Mouse (Mus musculus) lung, postnatal 10 days (tissue): Measurements from ENCODE around the gene Zfp292.

Experiments used
- DNase-seq: peaks from one replicate; pipeline ENCODE4 v3.0.0; 2021

Zfp292 gene

DNA sequence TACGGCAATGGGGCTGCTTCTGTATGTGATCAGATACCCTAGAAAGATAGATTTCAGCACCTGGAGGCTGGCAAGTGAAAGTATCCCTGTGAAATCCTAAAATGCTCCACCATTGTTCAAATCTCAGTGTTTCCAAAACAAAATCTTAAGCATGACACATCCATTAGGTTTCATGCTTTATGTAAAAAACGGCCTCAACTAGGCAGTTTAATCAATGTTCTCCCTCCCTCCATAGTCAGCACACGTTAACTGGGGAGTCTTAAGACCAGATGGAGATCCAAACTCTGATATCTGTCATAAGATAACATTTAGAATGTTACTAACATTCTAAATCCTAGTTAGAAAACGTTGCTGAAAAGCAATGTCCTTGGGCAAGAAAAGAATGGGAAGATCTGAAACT, 909 bp downstream of the Zfp292 start:
- DNase-seq: no peak

DNA sequence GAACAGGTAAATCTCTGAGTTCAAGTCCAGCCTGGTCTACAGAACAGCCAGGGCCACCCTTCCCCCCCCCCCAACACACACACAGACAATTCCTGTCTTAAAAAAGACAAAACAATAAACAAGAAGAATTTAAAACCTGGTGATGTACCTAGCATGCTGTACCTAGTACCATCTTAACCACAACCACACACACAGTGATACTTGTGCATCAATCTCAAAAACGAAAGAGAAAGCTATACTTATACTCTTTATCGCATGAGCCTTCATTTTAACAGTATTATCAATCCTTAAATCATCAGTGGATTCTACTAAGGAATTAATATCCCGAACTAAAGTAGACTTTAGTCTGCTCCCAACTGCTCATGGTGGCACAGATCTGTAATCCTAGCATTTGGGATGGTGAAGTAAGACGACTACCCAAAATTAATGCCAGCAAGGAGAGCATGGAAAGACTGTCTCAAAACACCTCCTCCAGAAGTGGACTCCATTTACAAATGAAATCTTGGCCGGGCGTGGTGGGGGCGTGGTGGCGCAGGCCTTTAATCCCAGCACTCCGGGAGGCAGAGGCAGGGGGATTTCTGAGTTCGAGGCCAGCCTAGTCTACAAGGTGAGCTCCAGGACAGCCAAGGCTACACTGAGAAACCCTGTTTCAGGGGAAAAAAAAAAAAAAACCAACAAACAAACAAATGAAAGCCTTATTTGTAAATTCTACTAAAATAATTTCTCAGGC, 1.7 kb downstream of the Zfp292 start:
- no peak for DNase-seq

GRCm38 (mm10) chr4:34874234-34874633, 8.5 kb downstream of the Zfp292 start:
- no peak for DNase-seq

DNA sequence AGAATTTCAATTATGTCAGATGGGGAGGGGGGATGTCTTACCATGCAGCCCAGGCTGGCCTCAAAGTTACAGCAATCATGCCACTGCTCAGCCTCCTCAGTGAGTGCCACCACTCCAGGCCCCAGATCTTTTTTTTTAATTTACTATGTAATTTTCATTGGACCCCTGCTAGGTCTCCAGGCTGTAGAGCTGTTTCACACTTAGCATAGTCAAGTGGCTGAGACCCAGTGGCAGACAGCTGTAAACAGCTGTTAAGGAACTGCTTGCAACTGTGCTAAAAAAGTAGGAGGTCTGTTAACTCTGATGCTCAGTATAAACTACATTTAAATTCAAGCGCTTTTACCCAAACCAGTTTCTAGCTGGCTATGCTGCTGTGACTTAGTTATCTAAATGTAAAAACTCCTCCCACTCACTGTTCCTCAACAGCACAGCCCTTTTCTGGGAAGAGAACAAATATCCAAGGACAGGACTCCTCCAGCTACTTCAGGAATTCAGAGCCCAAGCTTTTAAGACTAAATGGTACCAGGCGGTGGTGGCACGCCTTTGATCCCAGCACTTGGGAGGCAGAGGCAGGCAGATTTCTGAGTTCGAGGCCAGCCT, 9.8 kb downstream of the Zfp292 start:
- DNase-seq: peak; percentile 43

DNA sequence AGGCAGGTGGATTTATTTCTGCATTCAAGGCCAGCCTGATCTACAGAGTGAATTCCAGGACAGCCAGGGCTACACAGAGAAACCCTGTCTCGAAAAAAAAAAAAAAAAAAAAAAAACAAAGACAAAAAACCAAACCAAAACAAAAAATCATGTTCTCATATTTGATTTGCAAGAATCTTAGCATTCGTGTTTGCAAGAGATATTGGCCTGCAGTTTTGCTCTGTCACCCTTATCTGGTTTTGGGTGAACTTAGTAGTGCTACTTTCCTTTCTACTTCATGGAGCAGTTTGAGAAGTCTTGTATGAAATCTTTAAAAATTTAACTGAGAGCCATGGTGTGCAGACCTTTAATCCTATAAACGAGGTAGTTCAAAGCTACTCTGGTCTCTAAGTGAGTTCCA, 12.9 kb downstream of the Zfp292 start:
- DNase-seq: no peak

DNA sequence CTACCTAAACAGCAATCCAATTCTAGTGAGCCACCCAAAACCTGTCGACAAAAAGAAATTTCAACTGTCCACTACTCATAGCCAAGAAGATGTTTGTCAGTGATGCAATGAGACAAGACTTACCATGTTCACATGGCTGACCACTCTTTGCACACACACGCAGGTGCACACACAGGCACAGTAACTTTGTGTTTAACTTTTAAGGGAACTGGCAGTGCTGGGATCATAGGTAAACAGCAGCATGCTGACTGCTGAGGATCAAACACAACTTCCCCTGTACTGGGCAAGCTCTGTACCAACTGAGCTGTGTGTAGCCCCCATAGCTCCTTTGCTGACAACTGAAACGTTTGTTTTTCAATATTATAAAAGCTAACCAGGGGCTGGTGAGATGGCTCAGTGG, 21.3 kb downstream of the Zfp292 start:
- DNase-seq: no peak

GRCm38 (mm10) chr4:34859416-34859815, 23.3 kb downstream of the Zfp292 start:
- no peak for DNase-seq

GRCm38 (mm10) chr4:34858903-34859302, 23.9 kb downstream of the Zfp292 start:
- DNase-seq: no peak

DNA sequence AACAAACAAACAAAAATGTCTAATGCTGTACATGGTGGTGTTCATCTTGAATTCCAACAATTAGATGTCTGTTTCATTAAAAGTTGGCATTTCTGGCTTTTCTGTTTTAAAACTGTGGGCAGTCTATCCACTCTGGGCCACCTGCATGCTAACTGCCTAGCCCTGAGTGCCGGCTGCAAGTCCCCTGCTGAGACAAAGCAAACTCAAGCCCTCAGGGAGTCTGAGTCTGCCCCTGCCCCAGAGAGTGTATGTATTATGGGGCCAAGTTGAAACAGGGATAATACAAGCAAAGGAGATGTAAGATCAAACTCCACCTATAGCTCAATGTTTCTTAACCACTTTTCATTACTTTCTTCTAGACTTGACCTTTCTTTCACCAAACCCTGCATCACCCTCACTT, 26.8 kb downstream of the Zfp292 start:
- no peak for DNase-seq

DNA sequence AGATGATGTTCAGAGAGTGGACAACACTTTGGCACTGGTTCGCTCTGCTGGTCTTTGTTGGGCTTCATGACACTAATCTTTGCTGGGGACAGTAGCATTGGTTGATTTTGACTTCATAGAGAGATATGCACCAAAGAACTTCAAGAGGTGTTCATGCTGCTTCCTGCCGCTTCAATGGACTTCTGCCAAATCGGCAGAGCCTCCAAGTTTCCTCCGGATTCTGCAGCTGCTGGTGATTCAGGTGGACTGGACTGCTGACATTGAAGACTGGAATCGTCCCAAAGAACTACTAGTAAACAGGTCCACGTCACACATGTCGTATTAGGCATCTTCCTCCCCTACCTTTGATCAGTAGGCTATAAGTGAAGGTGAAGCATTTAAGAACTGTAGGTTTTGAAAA, 30.7 kb downstream of the Zfp292 start:
- DNase-seq: no peak

DNA sequence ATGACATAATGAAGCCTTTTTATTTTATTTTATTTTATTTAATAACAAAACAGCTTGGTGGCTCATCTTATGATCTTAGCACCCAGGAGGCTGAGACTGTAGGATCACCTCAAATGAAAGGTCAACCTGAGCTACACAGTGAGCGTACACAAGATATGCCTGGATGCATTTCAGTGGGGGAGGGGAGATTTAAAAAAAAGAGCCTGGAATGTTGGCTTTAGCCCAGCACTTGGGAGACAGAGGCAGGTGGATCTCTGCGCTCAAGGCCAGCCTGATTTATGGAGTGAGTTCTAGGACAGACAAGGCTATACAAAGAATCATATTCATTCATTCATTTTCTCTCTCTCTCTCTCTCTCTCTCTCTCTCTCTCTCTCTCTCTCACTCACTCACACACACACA, 32.6 kb downstream of the Zfp292 start:
- no peak for DNase-seq

DNA sequence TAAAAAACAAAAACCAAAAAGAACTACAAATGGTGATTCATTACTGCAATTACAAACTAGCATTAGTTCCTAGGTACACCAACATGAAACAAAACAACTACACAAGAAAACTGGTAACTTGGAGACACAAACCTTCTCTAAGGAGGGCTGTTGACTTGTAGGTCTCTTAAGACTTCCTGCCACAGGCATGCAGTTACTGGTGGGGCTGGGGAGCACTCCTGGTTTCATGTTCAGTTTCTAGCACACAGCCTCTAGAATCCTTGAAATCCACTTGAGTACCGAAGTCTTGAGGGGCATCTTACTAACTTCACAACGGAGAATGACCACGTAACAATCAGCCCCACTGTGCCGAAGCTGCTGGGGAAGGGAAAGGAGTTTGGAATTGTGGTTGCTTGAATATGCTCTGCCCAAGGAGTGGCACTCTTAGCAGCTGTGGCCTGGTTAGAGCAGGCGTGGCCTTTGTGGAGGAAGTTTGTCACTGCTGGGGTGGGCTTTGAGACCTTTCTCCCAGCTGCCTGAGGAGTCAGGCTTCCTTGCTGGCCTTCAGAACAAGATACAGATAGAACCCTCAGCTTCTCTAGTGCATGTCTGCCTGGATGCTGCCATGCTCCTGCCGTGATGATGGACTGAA, 35.0 kb downstream of the Zfp292 start:
- DNase-seq: no peak

- DNase-seq: no peak
Measured at GRCm38 (mm10) chr4:34843839-34844238, 38.9 kb downstream of the Zfp292 start.

- DNase-seq: no peak
Measured at GRCm38 (mm10) chr4:34842826-34843225, 39.9 kb downstream of the Zfp292 start.

GRCm38 (mm10) chr4:34831496-34831895, 51.3 kb downstream of the Zfp292 start:
- DNase-seq: no peak

- DNase-seq: no peak
Measured at GRCm38 (mm10) chr4:34829456-34829855, 53.3 kb downstream of the Zfp292 start.

DNA sequence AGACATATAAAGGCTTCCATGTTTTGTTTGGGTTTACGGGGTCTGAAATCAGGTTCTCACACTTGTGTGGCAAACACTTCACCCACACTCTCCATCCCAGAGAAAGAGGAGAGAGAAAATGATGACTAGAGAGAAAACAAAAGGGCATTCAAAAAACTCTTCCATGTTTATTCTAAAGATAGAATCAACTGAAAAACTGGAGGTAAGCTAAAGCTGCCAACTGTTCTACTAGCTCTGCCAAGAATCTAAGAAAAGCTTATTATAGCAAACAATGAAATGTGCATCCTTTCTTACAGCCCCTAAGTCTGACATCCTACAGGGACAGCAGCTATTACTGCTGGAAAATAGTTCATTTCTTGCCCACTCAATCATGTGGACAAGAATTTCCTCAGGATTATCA, 58.9 kb downstream of the Zfp292 start:
- no peak for DNase-seq

DNA sequence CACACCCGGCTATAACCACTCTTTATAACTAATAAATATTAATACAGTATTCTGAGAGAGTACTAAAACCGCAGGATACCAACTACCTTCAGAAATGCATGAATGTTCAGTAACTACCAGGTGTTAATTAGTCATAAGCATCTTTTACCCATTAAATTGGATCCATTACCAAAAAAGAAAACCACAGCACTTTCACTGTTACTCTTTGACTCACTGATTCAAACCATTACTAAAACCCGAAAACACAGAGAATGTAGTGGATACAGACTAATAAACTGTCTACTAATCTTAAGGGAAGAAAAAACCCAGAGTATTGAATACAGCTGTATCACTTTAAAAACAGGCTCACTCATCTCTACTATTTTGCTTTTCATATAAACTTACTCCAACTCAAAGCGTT, 62.9 kb downstream of the Zfp292 start:
- DNase-seq: no peak

DNA sequence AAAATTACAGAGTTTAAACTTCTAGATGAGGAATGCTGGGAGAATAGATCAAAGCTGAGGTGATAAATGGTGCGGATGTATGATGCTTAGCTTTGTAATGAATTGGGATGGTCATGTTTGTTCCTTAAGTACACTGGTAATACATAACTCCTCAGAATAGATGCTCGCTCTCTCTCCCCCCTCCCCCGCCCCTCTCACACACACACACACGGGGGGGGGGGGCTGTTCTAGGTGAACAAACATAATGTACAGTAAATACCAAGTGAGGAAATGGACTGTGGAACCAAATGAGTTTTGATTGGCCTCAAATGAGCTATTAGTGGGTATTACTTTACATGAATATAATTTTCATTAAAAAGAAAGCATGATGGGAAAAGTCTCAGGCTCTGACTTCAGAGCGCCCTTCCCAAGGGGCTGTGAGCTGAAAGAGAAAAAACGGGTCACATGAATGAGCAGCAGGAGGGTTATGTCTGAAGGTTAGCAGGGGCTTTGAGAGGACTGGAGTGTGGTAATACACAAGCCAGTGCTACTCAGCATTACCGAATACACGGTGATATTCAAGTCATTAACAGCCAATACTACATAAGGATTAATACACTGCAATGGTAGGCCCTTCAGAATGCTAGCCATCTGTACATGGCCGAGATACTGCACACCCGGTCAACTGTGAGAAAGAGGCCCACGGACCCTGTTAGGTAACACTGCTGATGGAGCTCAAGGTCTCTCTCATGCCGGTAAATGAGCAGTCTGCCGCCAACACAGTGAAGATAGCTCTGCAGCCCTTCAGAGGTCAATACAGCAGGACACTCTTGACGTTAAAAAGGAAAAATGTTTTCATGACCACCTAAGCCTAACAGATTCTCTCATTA, 81.4 kb downstream of the Zfp292 start:
- DNase-seq: no peak

DNA sequence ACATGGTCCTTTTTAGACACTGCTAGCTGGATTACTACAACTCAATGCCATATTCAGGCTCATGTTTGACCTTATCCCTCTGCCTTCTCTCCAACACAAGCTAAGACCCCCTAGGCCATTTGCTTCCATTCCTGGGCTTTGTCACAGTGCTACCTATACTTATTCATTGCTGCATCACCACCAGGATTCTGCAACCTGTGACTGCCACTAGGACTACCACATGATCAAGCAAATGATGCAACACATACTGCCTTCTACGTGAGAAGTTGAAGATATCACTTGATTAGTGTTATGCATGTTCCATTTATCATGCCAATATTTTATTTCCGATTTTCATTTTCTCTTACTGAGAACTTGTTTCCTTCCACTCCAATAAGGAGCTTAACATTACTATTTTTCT, 84.8 kb downstream of the Zfp292 start:
- no peak for DNase-seq

GRCm38 (mm10) chr4:34797294-34797983, 85.3 kb downstream of the Zfp292 start:
- no peak for DNase-seq

GRCm38 (mm10) chr4:34796294-34796693, 86.5 kb downstream of the Zfp292 start:
- DNase-seq: no peak

GRCm38 (mm10) chr4:34786476-34786875, 96.3 kb downstream of the Zfp292 start:
- DNase-seq: no peak
